Mouse (Mus musculus): ENCODE measurements at regions not wholly inside any gene's neighbourhood (a gene's known extent, or its start where the extent isn't known, plus 50 kb on each side); places are given as distances from the start of the nearest gene placed in this dataset.

- TF ChIP-seq CTCF (IDR thresholded peaks at IDR 0.05; ENCODE audit: low read depth, low read length) (no peak), POLR2A (IDR thresholded peaks at IDR 0.05; ENCODE audit: insufficient read depth, low read length) (no peak), EP300 (IDR thresholded peaks at IDR 0.05; ENCODE audit: insufficient read depth, low read depth, low read length) (no peak)
Observed at GRCm38 (mm10) chr14:110243549-110243948, 511.4 kb downstream of the Slitrk6 start.

Measured in ES-Bruce4 (cell line).